Mouse (Mus musculus): ENCODE results near the gene Tmem206.
A peak's percentile ranks its signal among the peaks of the same experiment; 100 is the strongest.

Tmem206 gene

GRCm38 (mm10) chr1:191325726-191326232, at the start of gene Tmem206:
Tmem206 (plus strand) TSS chr1:191325912.
- DNase-seq (ENCODE audit: low spot score in 2 of 2) = peak; percentile 89 to 90

DNA sequence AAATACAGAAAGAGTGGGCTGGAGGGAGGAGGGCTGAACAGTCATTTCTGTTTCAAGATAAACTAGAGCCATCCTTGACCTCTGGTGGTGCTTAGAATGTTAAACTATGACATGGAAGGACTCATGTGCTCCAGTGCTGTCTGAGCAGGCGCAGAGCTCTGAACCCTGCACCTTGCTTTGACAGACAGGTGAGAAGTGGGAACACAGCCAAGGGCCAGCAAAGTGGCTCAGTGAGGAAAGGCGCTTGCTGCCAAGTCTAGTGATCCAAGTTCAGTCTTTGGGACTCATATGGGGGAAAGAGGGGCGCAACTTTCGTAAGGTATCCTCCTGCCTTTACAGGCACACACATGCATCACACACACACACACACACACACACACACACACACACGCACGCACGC, 49.5 kb upstream of the Tmem206 start:
- DNase-seq (ENCODE audit: low spot score in 2 of 2) = no peak

DNA sequence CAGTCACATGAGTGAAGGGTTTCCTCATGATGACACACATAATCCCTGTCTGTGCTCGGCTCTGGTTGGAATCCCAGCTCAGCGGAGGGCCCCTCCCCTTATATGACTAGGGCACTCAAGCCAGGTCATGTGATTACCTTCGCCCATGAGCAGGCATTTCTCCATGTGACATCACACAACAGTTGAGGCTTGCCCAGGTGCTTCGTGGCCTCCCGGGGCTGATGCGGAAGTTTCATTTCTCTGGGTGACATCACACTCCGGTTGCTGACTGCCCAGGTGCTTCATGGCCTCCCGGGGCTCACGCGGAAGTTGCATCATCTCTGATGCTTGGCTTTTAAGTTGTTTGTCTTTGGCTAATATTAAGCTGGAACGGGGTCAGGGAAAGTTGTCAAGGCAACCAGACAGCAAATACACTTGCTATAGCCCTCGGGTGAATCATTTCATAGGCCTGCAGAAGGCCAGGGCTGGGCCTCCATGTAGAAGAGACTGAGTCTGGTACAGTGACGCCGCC, 48.1 kb upstream of the Tmem206 start:
- DNase-seq (ENCODE audit: low spot score in 2 of 2) = no peak

- DNase-seq (ENCODE audit: low spot score in 2 of 2) = no peak
These were observed 47.4 kb upstream of the Tmem206 start for GRCm38 (mm10) chr1:191278324-191278723.

DNA sequence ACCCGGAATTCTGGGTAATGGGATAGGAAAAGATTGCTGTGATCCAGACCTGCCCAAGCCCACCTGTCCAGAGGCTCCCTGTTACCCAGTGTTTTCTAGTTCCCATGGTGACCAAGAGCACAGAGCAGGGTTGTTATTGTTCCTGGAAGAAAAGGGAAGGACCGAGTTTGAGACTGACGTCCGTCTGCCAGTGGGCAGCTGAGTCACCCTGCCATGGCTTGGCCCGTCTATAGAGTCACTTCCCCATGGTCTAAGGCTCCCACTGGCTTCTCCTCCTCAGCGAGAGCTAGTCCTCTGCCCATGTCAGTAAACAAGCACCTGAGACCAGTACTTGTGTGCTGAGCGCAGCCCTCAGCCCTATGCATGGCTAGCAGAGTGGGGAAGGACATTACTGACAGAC, 44.5 kb upstream of the Tmem206 start:
- no peak for DNase-seq (ENCODE audit: low spot score in 2 of 2)

DNA sequence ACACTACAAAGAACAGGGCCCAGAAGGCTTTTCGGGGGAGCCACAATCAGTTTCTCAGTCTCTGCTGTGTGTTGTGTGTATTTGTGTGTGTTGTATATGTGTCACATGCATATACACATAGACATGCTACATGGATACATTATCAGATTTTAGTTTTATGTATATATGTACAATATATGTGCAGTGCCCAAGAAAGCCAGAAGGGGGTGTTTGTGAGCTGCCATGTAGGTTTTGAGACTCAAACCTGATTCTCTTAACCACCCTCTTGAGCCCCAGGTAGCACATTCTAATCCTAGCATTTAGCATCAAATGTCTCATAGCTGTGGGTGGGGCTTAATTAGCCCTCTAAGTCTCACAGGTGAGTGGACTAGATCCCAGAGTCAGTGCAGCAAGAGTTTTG, 43.4 kb upstream of the Tmem206 start:
- no peak for DNase-seq (ENCODE audit: low spot score in 2 of 2)

DNA sequence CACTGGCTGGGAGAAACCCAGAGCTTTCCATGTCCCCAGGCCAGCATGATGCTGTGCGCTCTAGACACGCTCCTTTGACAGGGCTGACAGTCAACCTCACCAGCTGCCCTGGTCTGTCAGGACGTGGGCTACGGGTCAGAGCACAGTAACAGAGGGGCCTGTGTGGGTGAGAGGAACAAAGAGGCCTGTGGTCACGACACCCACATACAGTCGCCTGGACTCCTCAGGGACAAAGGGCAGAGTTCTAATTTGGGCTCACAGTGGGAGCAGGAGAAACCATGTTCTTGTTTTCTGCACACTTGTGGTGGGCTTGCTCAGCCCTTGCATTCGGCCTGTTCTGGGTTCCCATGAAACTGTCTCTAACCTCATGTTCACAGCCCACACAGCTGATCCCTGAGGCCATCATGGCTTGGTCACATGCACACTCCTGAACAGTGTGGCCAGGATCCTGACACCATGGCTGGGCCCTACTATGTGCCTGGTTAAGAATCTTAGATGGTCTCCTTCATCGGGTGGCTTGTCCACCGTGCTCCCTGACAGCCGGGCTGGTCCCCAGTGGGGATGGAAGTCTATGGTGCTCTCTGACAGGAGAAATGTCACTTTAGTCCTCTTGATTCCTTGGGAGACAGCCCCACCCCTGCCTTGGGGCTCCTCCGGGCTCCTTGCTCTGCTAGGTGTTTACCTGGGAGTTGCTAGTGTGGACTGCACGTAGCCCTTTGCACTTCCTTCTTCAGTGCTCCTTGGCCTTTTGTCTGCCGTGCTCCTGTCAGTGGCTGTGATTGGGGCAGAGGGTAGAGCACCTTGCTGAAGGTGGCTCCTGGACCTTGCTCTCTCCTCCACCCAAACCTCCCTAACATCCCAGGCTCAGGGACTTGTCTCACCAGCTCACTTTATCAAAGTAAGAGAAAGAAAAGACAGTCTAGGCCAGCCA, 42.3 kb upstream of the Tmem206 start:
- no peak for DNase-seq (ENCODE audit: low spot score in 2 of 2)

- no peak for DNase-seq (ENCODE audit: low spot score in 2 of 2)
These were observed 41.2 kb upstream of the Tmem206 start for GRCm38 (mm10) chr1:191284502-191284901.

DNA sequence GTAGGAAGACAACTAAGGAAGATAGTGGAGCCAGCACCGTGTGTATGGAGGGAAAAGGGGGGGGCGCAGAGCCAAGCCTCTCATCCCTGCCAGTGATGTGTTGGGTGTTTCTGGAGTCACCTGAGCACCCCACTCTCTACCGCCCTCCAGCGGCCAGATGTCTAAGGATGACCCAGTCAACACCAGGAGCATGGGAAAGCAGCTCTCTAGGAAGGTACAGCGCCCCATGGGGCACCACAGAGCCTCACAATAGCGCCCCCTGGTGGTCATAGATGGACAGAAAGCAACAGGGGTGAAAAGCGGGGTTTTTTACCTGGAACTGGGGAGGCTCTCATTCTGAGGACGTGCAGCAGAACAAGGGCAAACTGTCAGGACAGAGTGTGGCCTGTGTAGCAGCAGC, 37.0 kb upstream of the Tmem206 start:
- DNase-seq (ENCODE audit: low spot score in 2 of 2) = no peak

DNA sequence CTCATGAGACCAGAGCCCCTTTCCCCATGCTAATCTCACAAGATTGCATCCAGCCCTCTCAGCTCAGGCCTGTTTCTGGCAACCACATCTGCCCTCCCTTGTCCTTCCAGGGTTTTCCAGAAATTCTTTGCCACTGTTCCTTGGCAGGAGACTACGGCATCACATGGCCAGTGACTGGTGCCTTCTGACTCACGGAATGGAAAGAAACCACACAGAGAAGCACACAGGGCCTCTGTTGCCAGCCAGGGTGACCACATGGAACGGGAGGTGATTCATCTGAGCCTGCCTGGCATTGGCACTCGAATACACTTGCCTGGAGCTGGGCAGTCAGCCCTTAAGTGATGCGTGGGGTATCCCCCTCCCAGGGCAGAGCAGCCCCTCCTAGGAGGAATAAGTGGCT, 33.4 kb upstream of the Tmem206 start:
- peak in 1 of 2 experiments; percentile 49 for DNase-seq (ENCODE audit: low spot score in 2 of 2)

- DNase-seq (ENCODE audit: low spot score in 2 of 2) = no peak
These were observed 32.7 kb upstream of the Tmem206 start for GRCm38 (mm10) chr1:191293051-191293450.

- DNase-seq (ENCODE audit: low spot score in 2 of 2) = no peak
These were observed 31.5 kb upstream of the Tmem206 start for GRCm38 (mm10) chr1:191293996-191294795.

DNA sequence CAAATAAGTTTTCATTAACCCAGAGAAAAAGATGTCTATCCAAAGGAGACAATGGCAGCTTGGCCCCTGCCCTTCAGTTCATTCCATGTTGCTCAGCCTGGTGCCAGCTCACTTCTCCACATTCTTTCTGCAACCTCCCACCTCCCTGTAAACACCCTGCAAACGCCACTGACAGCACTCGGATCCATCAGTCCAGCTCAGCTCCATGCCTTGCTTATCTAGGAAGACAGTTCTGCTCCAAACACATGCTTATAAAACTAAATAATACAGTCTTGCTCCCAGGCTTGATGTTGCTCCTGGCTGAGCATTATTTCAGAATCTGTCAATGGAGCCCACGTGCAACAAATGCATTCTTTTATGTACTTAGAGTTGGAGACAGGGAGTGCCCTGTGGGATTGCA, 29.9 kb upstream of the Tmem206 start:
- DNase-seq (ENCODE audit: low spot score in 2 of 2) = no peak

DNA sequence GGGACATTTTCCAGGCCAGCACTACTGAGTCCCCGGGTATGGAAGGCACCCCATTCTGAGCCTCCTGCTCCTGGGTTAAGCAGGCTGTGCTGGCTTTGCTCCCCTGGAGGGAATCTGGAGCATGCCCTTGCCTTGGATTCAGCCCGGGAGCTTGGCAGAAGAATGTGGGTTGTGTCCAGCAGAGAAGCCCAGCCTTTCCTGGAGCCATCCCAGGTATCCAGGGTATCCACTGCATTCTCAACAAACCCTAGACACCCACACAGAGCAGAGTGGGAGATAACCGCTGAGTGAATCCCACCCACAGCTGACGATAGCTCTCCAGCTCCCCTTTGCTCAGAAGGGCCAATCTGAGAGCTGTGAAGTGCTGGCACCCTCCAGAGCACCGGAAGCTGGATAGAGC, 29.3 kb upstream of the Tmem206 start:
- no peak for DNase-seq (ENCODE audit: low spot score in 2 of 2)

DNA sequence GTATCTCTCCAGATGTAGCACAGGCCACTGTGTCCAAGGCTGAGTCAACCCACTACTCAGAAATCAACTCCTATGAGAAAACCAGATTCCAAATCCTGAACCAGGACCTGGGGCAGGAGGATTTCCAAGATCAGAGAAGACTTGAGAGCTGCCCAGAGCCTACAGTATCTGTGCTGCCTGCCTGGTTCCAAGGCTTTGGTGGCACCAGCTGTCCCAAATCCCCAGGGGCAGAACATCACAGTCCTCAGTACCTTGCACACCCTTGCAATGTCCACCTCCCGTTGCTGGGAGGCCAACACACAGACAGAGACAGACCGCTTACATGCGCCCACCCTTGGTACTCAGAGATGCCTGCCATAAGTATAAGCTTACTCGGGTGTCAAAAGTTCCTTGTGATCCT, 27.4 kb upstream of the Tmem206 start:
- DNase-seq (ENCODE audit: low spot score in 2 of 2) = no peak

- DNase-seq (ENCODE audit: low spot score in 2 of 2) = peak in 1 of 2 experiments; percentile 40
These were observed 26.3 kb upstream of the Tmem206 start for GRCm38 (mm10) chr1:191299215-191299942.

- no peak for DNase-seq (ENCODE audit: low spot score in 2 of 2)
These were observed 23.8 kb upstream of the Tmem206 start for GRCm38 (mm10) chr1:191301903-191302302.

DNA sequence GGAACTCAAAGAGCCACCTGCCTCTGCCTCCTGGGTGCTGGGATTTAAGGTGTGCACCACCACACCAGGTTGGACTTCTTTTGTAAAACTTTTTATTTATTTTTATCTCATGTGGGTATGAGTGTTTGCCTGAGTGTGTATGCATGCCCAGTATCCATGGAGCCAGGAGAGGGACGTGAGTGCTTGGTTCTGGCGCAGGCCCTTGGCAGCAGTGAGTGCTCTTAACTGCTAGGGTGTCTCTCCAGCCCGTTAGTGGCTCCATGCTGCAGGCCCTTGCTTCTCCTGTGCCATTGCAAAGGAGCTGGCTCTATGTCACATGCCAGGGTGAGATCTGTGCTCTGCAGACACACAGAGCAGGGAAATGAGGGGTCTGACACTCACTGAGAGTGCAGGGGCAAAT, 22.0 kb upstream of the Tmem206 start:
- DNase-seq (ENCODE audit: low spot score in 2 of 2) = no peak

- DNase-seq (ENCODE audit: low spot score in 2 of 2) = no peak
These were observed 21.5 kb upstream of the Tmem206 start for GRCm38 (mm10) chr1:191304216-191304615.

- DNase-seq (ENCODE audit: low spot score in 2 of 2) = no peak
These were observed 20.1 kb upstream of the Tmem206 start for GRCm38 (mm10) chr1:191305610-191306009.

DNA sequence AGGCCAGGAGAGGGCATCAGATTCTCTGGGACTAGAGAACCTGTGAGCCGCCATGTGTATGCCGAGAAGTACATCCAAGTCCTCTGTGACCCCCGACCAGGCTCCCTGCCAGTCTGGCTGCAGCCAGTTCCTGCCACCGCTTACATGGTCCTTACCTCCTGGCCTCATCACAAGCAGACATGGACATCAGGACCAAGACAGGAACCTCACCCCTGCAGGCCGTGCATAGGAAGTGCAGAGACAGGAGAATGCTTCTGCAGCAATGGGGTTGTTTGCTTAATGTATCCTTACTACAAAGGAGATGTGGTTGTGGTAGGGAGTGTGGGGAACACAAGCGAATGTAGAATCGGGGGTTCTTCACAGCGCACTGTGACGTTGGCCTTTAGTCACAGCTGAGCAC, 19.4 kb upstream of the Tmem206 start:
- no peak for DNase-seq (ENCODE audit: low spot score in 2 of 2)

Measured in frontal cortex, postnatal 14 days (tissue).